Mouse (Mus musculus): ENCODE data around the gene Shank2. TPM values are rescaled to one million over a fixed set of nuclear protein-coding genes. Genes with fewer than 3 reads are reported as not detected.

Gene Shank2
- total RNA-seq, 2 experiments from 2014 or later: 148 to 167 TPM

GRCm38 (mm10) chr7:144287991-144288390 is 286.3 kb downstream of the Shank2 start:
- intact Hi-C loops (cut with DNase I): loop anchor here (2.0 kb wide), 1 partner anchor 129 kb away; no protein-coding TSS in a partner anchor
- DNase-seq (ENCODE audit: low spot score in 2 of 2): peak in 1 of 2 experiments; percentile 71

- intact Hi-C loops (cut with DNase I): no loop called here
- no peak for DNase-seq (ENCODE audit: low spot score in 2 of 2)
Observed at GRCm38 (mm10) chr7:144291478-144291877, 289.8 kb downstream of the Shank2 start.

GRCm38 (mm10) chr7:144293611-144294010 is 291.9 kb downstream of the Shank2 start:
- no peak for DNase-seq (ENCODE audit: low spot score in 2 of 2)
- intact Hi-C loops (cut with DNase I): no loop called here

GRCm38 (mm10) chr7:144294239-144295200 is 292.8 kb downstream of the Shank2 start:
- no peak for DNase-seq (ENCODE audit: low spot score in 2 of 2)
- intact Hi-C loops (cut with DNase I): no loop called here

- no peak for DNase-seq (ENCODE audit: low spot score in 2 of 2)
- intact Hi-C loops (cut with DNase I): no loop called here
Observed at GRCm38 (mm10) chr7:144299351-144299750, 297.6 kb downstream of the Shank2 start.

GRCm38 (mm10) chr7:144301646-144302045 is 299.9 kb downstream of the Shank2 start:
- intact Hi-C loops (cut with DNase I): no loop called here
- DNase-seq (ENCODE audit: low spot score in 2 of 2): no peak

GRCm38 (mm10) chr7:144302498-144302897 is 300.8 kb downstream of the Shank2 start:
- DNase-seq (ENCODE audit: low spot score in 2 of 2): no peak
- intact Hi-C loops (cut with DNase I): no loop called here

- intact Hi-C loops (cut with DNase I): no loop called here
- DNase-seq (ENCODE audit: low spot score in 2 of 2): no peak
Observed at GRCm38 (mm10) chr7:144307853-144308409, 306.2 kb downstream of the Shank2 start.

- DNase-seq (ENCODE audit: low spot score in 2 of 2): no peak
- intact Hi-C loops (cut with DNase I): loop anchor here (5.0 kb wide), 1 partner anchor 103 kb away; no protein-coding TSS in a partner anchor
Observed at GRCm38 (mm10) chr7:144314438-144315105, 312.8 kb downstream of the Shank2 start.

- DNase-seq (ENCODE audit: low spot score in 2 of 2): peak in 1 of 2 experiments; percentile 68
- intact Hi-C loops (cut with DNase I): loop anchor here (5.0 kb wide), 1 partner anchor 101 kb away; no protein-coding TSS in a partner anchor
Observed at GRCm38 (mm10) chr7:144316224-144316623, 314.5 kb downstream of the Shank2 start.

GRCm38 (mm10) chr7:144316797-144317196 is 315.1 kb downstream of the Shank2 start:
- intact Hi-C loops (cut with DNase I): loop anchor here (5.0 kb wide), 1 partner anchor 101 kb away; no protein-coding TSS in a partner anchor

GRCm38 (mm10) chr7:144324077-144324476 is 322.3 kb downstream of the Shank2 start:
- DNase-seq (ENCODE audit: low spot score in 2 of 2): no peak
- intact Hi-C loops (cut with DNase I): loop anchor here (2.0 kb wide), 1 partner anchor 39 kb away; no protein-coding TSS in a partner anchor

More at GRCm38 (mm10) chr7:144316797-144317196, 315.1 kb downstream of the Shank2 start:
- DNase-seq (ENCODE audit: low spot score in 2 of 2): peak; percentile 81 to 95

GRCm38 (mm10) chr7:144324861-144325260 is 323.1 kb downstream of the Shank2 start:
- no peak for DNase-seq (ENCODE audit: low spot score in 2 of 2)

GRCm38 (mm10) chr7:144325603-144326002 is 323.9 kb downstream of the Shank2 start:
- intact Hi-C loops (cut with DNase I): loop anchor here (2.0 to 5.0 kb wide), 2 partner anchors 41 to 83 kb away; no protein-coding TSS in a partner anchor
- peak; percentile 78 to 93 for DNase-seq (ENCODE audit: low spot score in 2 of 2)

More at GRCm38 (mm10) chr7:144324861-144325260, 323.1 kb downstream of the Shank2 start:
- intact Hi-C loops (cut with DNase I): loop anchor here (2.0 to 5.0 kb wide), 2 partner anchors 40 to 83 kb away; no protein-coding TSS in a partner anchor

GRCm38 (mm10) chr7:144329403-144329890 is 327.7 kb downstream of the Shank2 start:
- intact Hi-C loops (cut with DNase I): loop anchor here (5.0 kb wide), 1 partner anchor 87 kb away; no protein-coding TSS in a partner anchor

GRCm38 (mm10) chr7:144336626-144337025 is 334.9 kb downstream of the Shank2 start:
- intact Hi-C loops (cut with DNase I): no loop called here
- peak in 1 of 2 experiments; percentile 52 for DNase-seq (ENCODE audit: low spot score in 2 of 2)

More at GRCm38 (mm10) chr7:144329403-144329890, 327.7 kb downstream of the Shank2 start:
- DNase-seq (ENCODE audit: low spot score in 2 of 2): no peak

GRCm38 (mm10) chr7:144338694-144339093 is 337.0 kb downstream of the Shank2 start:
- no peak for DNase-seq (ENCODE audit: low spot score in 2 of 2)
- intact Hi-C loops (cut with DNase I): no loop called here

- intact Hi-C loops (cut with DNase I): no loop called here
- no peak for DNase-seq (ENCODE audit: low spot score in 2 of 2)
Observed at GRCm38 (mm10) chr7:144340376-144340775, 338.6 kb downstream of the Shank2 start.

GRCm38 (mm10) chr7:144366133-144366532 is 364.4 kb downstream of the Shank2 start:
- intact Hi-C loops (cut with DNase I): no loop called here
- peak in 1 of 2 experiments; percentile 24 for DNase-seq (ENCODE audit: low spot score in 2 of 2)

Measured in left cerebral cortex, postnatal 25 days (tissue).